Mouse (Mus musculus) embryo, embryonic 11.5 days (tissue): ENCODE results near the gene Gm21954.

Source experiments
- DNase-seq: peaks from one replicate; pipeline ENCODE4 v3.0.0-alpha.2; 2012; ENCODE audit warnings: low read depth, low spot score

Gene Gm21954

GRCm38 (mm10) chr3:55419334-55419733 lies 52.7 kb downstream of the Gm21954 start:
- no peak for DNase-seq

- DNase-seq = no peak
Observed at GRCm38 (mm10) chr3:55418845-55419244, 53.2 kb downstream of the Gm21954 start.

GRCm38 (mm10) chr3:55415527-55415950 lies 56.5 kb downstream of the Gm21954 start:
- no peak for DNase-seq
